Mouse (Mus musculus): ENCODE measurements at regions not wholly inside any gene's neighbourhood (a gene's known extent, or its start where the extent isn't known, plus 50 kb on each side); places are given as distances from the start of the nearest gene placed in this dataset.

- Histone ChIP-seq H3K4me1 (ENCODE audit: control insufficient read depth, insufficient read depth, low read length) (no peaks in the 10 kb centered on the region), H3K9ac (ENCODE audit: low read length) (no peak overlapping the region), H3K36me3 (ENCODE audit: control insufficient read depth, insufficient read depth, low read length) (no peaks in the 10 kb centered on the region), H3K9me3 (ENCODE audit: control insufficient read depth, low read length) (no peaks in the 10 kb centered on the region), H3K27ac (replicated peaks; ENCODE audit: low read depth, low read length) (no peak overlapping the region), H3K27me3 (ENCODE audit: control insufficient read depth, insufficient read depth, low read length) (no peaks in the 10 kb centered on the region), H3K4me3 (ENCODE audit: low read depth, low read length) (no peak overlapping the region), H3K4me2 (ENCODE audit: low read depth, severe bottlenecking) (no peak overlapping the region)
- WGBS = 90% methylated on average over 2 of the region's 2 CpGs
- ATAC-seq (ENCODE audit: insufficient number of reproducible peaks, low FRiP score, low TSS enrichment, low read depth) = no peak
- DNase-seq (ENCODE audit: low spot score) = no peak
Observed at GRCm38 (mm10) chr4:81898661-81899060, 456.0 kb upstream of the Mpdz start.

GRCm38 (mm10) chr4:81897451-81897850, 454.8 kb upstream of the Mpdz start:
- WGBS = 89% methylated on average over 5 of the region's 5 CpGs
- Histone ChIP-seq H3K9me3 (ENCODE audit: control insufficient read depth, low read length) (no peaks in the 10 kb centered on the region), H3K4me2 (ENCODE audit: low read depth, severe bottlenecking) (no peak overlapping the region), H3K4me3 (ENCODE audit: low read depth, low read length) (no peak overlapping the region), H3K9ac (ENCODE audit: low read length) (no peak overlapping the region), H3K27ac (replicated peaks; ENCODE audit: low read depth, low read length) (no peak overlapping the region), H3K36me3 (ENCODE audit: control insufficient read depth, insufficient read depth, low read length) (no peaks in the 10 kb centered on the region), H3K27me3 (ENCODE audit: control insufficient read depth, insufficient read depth, low read length) (no peaks in the 10 kb centered on the region), H3K4me1 (ENCODE audit: control insufficient read depth, insufficient read depth, low read length) (no peaks in the 10 kb centered on the region)
- ATAC-seq (ENCODE audit: insufficient number of reproducible peaks, low FRiP score, low TSS enrichment, low read depth) (no peak), DNase-seq (ENCODE audit: low spot score) (no peak)

- DNase-seq (ENCODE audit: low spot score) = no peak
- Histone ChIP-seq H3K36me3 (ENCODE audit: control insufficient read depth, insufficient read depth, low read length) (no peaks in the 10 kb centered on the region), H3K27me3 (ENCODE audit: control insufficient read depth, insufficient read depth, low read length) (no peaks in the 10 kb centered on the region), H3K4me1 (ENCODE audit: control insufficient read depth, insufficient read depth, low read length) (no peaks in the 10 kb centered on the region), H3K27ac (replicated peaks; ENCODE audit: low read depth, low read length) (no peak overlapping the region), H3K9me3 (ENCODE audit: control insufficient read depth, low read length) (no peaks in the 10 kb centered on the region), H3K9ac (ENCODE audit: low read length) (no peak overlapping the region), H3K4me3 (ENCODE audit: low read depth, low read length) (no peak overlapping the region), H3K4me2 (ENCODE audit: low read depth, severe bottlenecking) (no peak overlapping the region)
- 93% methylated on average over 2 of the region's 2 CpGs for WGBS
- no peak for ATAC-seq (ENCODE audit: insufficient number of reproducible peaks, low FRiP score, low TSS enrichment, low read depth)
Observed at GRCm38 (mm10) chr4:81868941-81869340, 426.3 kb upstream of the Mpdz start.

- DNase-seq (ENCODE audit: low spot score) (no peak), ATAC-seq (ENCODE audit: insufficient number of reproducible peaks, low FRiP score, low TSS enrichment, low read depth) (no peak)
- no peaks in the 10 kb centered on the region for H3K9me3 ChIP-seq (ENCODE audit: control insufficient read depth, low read length)
- no peaks in the 10 kb centered on the region for H3K36me3 ChIP-seq (ENCODE audit: control insufficient read depth, insufficient read depth, low read length)
- H3K27me3 ChIP-seq (ENCODE audit: control insufficient read depth, insufficient read depth, low read length) = no peaks in the 10 kb centered on the region
- H3K4me2 ChIP-seq (ENCODE audit: low read depth, severe bottlenecking) = no peak overlapping the region
- no peak overlapping the region for H3K9ac ChIP-seq (ENCODE audit: low read length)
- H3K4me3 ChIP-seq (ENCODE audit: low read depth, low read length) = no peak overlapping the region
- H3K27ac ChIP-seq (replicated peaks; ENCODE audit: low read depth, low read length) = no peak overlapping the region
- WGBS = 43% methylated on average over 4 of the region's 4 CpGs
- no peaks in the 10 kb centered on the region for H3K4me1 ChIP-seq (ENCODE audit: control insufficient read depth, insufficient read depth, low read length)
Observed at GRCm38 (mm10) chr4:81841642-81842494, 399.3 kb upstream of the Mpdz start.

GRCm38 (mm10) chr4:81829972-81830371, 387.4 kb upstream of the Mpdz start:
- WGBS = 80% methylated on average over 3 of the region's 3 CpGs
- H3K27ac ChIP-seq (replicated peaks; ENCODE audit: low read depth, low read length) = no peak overlapping the region
- no peak for ATAC-seq (ENCODE audit: insufficient number of reproducible peaks, low FRiP score, low TSS enrichment, low read depth)

GRCm38 (mm10) chr4:81827453-81827852, 384.8 kb upstream of the Mpdz start:
- no peak overlapping the region for H3K9ac ChIP-seq (ENCODE audit: low read length)
- H3K27ac ChIP-seq (replicated peaks; ENCODE audit: low read depth, low read length) = no peak overlapping the region
- H3K4me1 ChIP-seq (ENCODE audit: control insufficient read depth, insufficient read depth, low read length) = peaks cover 6% of the 10 kb centered on the region; the same call in 1 of the 2 replicates
- no peaks in the 10 kb centered on the region for H3K27me3 ChIP-seq (ENCODE audit: control insufficient read depth, insufficient read depth, low read length)
- ATAC-seq (ENCODE audit: insufficient number of reproducible peaks, low FRiP score, low TSS enrichment, low read depth) = no peak
- no peak overlapping the region for H3K4me3 ChIP-seq (ENCODE audit: low read depth, low read length)
- no peak overlapping the region for H3K4me2 ChIP-seq (ENCODE audit: low read depth, severe bottlenecking)
- no peaks in the 10 kb centered on the region for H3K36me3 ChIP-seq (ENCODE audit: control insufficient read depth, insufficient read depth, low read length)
- no peak for DNase-seq (ENCODE audit: low spot score)
- WGBS = 96% methylated on average over 4 of the region's 4 CpGs
- no peaks in the 10 kb centered on the region for H3K9me3 ChIP-seq (ENCODE audit: control insufficient read depth, low read length)

More at GRCm38 (mm10) chr4:81829972-81830371, 387.4 kb upstream of the Mpdz start:
- Histone ChIP-seq H3K27me3 (ENCODE audit: control insufficient read depth, insufficient read depth, low read length) (no peaks in the 10 kb centered on the region), H3K4me3 (ENCODE audit: low read depth, low read length) (no peak overlapping the region), H3K36me3 (ENCODE audit: control insufficient read depth, insufficient read depth, low read length) (no peaks in the 10 kb centered on the region), H3K4me1 (ENCODE audit: control insufficient read depth, insufficient read depth, low read length) (no peaks in the 10 kb centered on the region), H3K4me2 (ENCODE audit: low read depth, severe bottlenecking) (no peak overlapping the region), H3K9me3 (ENCODE audit: control insufficient read depth, low read length) (no peaks in the 10 kb centered on the region), H3K9ac (ENCODE audit: low read length) (no peak overlapping the region)
- no peak for DNase-seq (ENCODE audit: low spot score)

- no peaks in the 10 kb centered on the region for H3K27me3 ChIP-seq (ENCODE audit: control insufficient read depth, insufficient read depth, low read length)
- DNase-seq (ENCODE audit: low spot score) (no peak), ATAC-seq (ENCODE audit: insufficient number of reproducible peaks, low FRiP score, low TSS enrichment, low read depth) (no peak)
- no peak overlapping the region for H3K4me3 ChIP-seq (ENCODE audit: low read depth, low read length)
- H3K9me3 ChIP-seq (ENCODE audit: control insufficient read depth, low read length) = no peaks in the 10 kb centered on the region
- H3K27ac ChIP-seq (replicated peaks; ENCODE audit: low read depth, low read length) = no peak overlapping the region
- no peaks in the 10 kb centered on the region for H3K36me3 ChIP-seq (ENCODE audit: control insufficient read depth, insufficient read depth, low read length)
- H3K4me2 ChIP-seq (ENCODE audit: low read depth, severe bottlenecking) = no peak overlapping the region
- no peak overlapping the region for H3K9ac ChIP-seq (ENCODE audit: low read length)
- H3K4me1 ChIP-seq (ENCODE audit: control insufficient read depth, insufficient read depth, low read length) = peaks cover 6% of the 10 kb centered on the region; the same call in 1 of the 2 replicates
Observed at GRCm38 (mm10) chr4:81825966-81826365, 383.4 kb upstream of the Mpdz start.

- no peak for DNase-seq (ENCODE audit: low spot score)
- peaks cover 6% of the 10 kb centered on the region; the same call in 1 of the 2 replicates for H3K4me1 ChIP-seq (ENCODE audit: control insufficient read depth, insufficient read depth, low read length)
- no peak overlapping the region for H3K9ac ChIP-seq (ENCODE audit: low read length)
- ATAC-seq (ENCODE audit: insufficient number of reproducible peaks, low FRiP score, low TSS enrichment, low read depth) = no peak
- H3K36me3 ChIP-seq (ENCODE audit: control insufficient read depth, insufficient read depth, low read length) = no peaks in the 10 kb centered on the region
- no peak overlapping the region for H3K4me3 ChIP-seq (ENCODE audit: low read depth, low read length)
- H3K9me3 ChIP-seq (ENCODE audit: control insufficient read depth, low read length) = no peaks in the 10 kb centered on the region
- WGBS = 40% methylated on average over 3 of the region's 3 CpGs
- H3K27me3 ChIP-seq (ENCODE audit: control insufficient read depth, insufficient read depth, low read length) = no peaks in the 10 kb centered on the region
- H3K27ac ChIP-seq (replicated peaks; ENCODE audit: low read depth, low read length) = no peak overlapping the region; the same call in 1 of the 2 replicates
- no peak overlapping the region for H3K4me2 ChIP-seq (ENCODE audit: low read depth, severe bottlenecking)
Observed at GRCm38 (mm10) chr4:81823566-81823965, 381.0 kb upstream of the Mpdz start.

- no peaks in the 10 kb centered on the region for H3K27me3 ChIP-seq (ENCODE audit: control insufficient read depth, insufficient read depth, low read length)
- H3K9me3 ChIP-seq (ENCODE audit: control insufficient read depth, low read length) = no peaks in the 10 kb centered on the region
- H3K9ac ChIP-seq (ENCODE audit: low read length) = no peak overlapping the region
- H3K36me3 ChIP-seq (ENCODE audit: control insufficient read depth, insufficient read depth, low read length) = no peaks in the 10 kb centered on the region
- no peak overlapping the region for H3K4me2 ChIP-seq (ENCODE audit: low read depth, severe bottlenecking)
- DNase-seq (ENCODE audit: low spot score) = no peak
- no peak overlapping the region for H3K4me3 ChIP-seq (ENCODE audit: low read depth, low read length)
- H3K4me1 ChIP-seq (ENCODE audit: control insufficient read depth, insufficient read depth, low read length) = no peaks in the 10 kb centered on the region
- ATAC-seq (ENCODE audit: insufficient number of reproducible peaks, low FRiP score, low TSS enrichment, low read depth) = no peak
- no peak overlapping the region for H3K27ac ChIP-seq (replicated peaks; ENCODE audit: low read depth, low read length)
- 90% methylated on average over 2 of the region's 2 CpGs for WGBS
Observed at GRCm38 (mm10) chr4:81789274-81789673, 346.7 kb upstream of the Mpdz start.

Measured in limb, embryonic 11.5 days (tissue).